Mouse (Mus musculus) B cell, adult 2 months (primary cell): Measurements from ENCODE around the gene Tmc8.
"Not testable (repeated sequence)": the region's sequence is repeated elsewhere in the genome, so short reads cannot be mapped to it uniquely, and the experiment has no call there.

Experiments used
- DNase-seq, 2 experiments: peaks; one replicate each; pipeline ENCODE4 v3.0.0; 2022

Gene Tmc8

GRCm38 (mm10) chr11:117826164-117826563 is 44.3 kb downstream of the Tmc8 start:
- DNase-seq, result no peak

GRCm38 (mm10) chr11:117826916-117827315 is 45.0 kb downstream of the Tmc8 start:
- no peak for DNase-seq

- no peak for DNase-seq
Observed at GRCm38 (mm10) chr11:117827386-117827785, 45.5 kb downstream of the Tmc8 start.

- peak; percentile 82 for DNase-seq
Observed at GRCm38 (mm10) chr11:117828149-117828887, 46.4 kb downstream of the Tmc8 start.

GRCm38 (mm10) chr11:117828888-117829604 is 47.2 kb downstream of the Tmc8 start:
- DNase-seq, result no peak

DNA sequence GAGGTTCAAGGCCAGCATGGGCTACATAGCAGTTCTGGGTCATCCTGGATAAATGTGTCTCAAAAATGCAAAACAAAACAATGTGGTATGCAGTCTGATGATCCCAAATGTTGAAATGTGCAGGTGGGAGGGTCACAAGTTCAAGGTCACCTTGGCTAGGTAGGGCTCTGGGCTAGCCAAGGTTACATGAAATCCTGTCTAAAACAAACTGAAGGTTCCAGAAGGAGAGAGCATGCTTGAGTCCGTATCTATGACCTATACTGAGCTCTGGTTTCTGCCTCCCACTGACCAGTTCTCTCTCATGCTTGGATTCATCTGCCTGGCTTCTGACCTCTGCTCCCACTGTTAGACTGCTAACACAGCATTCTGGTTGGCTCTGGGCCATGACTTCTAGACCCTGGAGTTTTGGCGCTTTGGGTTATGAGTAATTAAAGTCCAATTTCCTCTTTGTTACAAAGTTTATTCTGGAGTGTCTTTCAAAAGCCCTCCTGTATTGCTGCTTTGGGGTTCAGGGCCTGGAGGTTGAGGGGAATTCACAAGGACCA is 47.9 kb downstream of the Tmc8 start:
- no peak for DNase-seq

GRCm38 (mm10) chr11:117830401-117830800 is 48.5 kb downstream of the Tmc8 start:
- no peak for DNase-seq

GRCm38 (mm10) chr11:117832086-117832969 is 50.5 kb downstream of the Tmc8 start:
- DNase-seq, result peak; percentile 94 to 95

GRCm38 (mm10) chr11:117833509-117833908 is 51.6 kb downstream of the Tmc8 start:
- not testable (repeated sequence) for DNase-seq

DNA sequence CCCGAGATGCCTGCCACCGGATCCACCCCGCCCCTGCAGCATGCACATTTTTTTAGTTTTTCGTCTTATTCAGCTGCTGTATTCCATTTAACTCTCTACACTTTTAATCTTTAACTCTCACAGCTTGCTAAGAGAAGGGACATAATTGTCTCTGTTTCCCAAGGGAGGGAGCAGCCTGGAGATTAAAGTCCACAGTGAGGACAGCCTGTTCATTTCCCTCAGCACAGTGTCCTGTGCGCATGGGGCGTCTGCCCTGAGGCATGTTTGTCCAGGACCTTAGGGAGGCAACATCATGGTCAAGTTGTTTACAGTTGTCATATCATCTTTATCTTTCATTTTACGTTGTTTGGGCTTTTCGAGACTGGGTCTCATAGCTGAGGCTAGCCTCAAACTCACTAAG is 52.2 kb downstream of the Tmc8 start:
- no peak for DNase-seq

DNA sequence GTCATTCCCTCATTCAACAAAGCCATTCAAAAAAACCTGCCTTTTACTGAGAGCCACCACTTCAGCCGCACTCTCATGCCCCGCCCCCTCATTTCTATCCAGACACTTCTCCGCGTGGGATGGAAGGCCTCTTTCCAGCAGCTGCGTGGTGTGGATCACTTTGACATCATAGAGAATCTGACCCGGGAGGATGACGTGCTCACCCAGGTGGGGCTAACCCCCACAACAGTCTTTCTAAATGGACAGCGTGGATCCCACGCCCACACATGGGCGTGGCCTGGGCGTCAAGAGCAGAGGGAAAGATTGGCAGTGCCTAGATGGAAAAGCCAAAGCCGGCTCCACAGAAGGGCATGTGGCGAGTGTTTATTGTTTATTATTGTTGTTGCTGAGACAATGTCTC is 54.4 kb downstream of the Tmc8 start:
- DNase-seq, result no peak

DNA sequence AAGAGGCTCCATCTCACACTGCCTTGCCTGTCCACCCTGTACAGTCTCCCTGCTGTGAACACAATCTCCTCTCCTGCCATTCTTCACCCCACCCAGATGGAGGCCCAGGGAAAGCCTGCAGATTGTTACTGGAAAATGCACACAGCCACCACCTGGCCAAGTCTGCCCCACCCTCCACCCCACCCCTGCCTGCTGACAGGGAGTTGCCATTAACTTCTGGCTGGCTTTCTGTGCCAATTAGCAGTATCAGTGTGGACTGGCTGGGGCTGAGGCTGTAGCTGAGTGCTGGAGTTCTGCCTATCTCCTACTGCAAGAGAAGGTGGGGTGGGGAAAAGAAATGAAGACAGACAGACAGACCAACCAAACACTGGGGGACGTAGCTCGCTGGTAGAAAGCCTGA is 56.7 kb downstream of the Tmc8 start:
- DNase-seq, result no peak

GRCm38 (mm10) chr11:117839021-117839420 is 57.1 kb downstream of the Tmc8 start:
- no peak for DNase-seq

DNA sequence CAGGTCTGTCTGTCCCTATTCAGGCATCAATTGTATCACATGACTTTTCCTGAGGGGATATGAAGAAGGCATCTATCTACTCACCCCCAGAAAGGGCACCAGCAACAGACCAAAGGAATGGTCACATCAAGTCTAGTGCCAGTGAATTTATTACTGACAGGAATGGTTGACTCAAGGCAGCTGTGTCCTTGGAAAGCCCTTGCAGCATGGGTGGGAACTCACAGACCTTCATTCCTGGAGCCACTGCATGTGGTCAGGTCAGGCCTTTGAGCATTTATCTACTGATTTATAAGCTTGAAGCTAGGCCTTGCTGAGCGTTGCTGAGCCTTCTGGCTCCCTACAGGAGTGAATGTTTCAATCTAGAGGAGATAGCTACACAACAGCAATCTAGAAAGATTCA is 59.0 kb downstream of the Tmc8 start:
- no peak for DNase-seq
